Mouse (Mus musculus) midbrain, embryonic 11.5 days (tissue): ENCODE results near the gene Ralgapb. TPM values are rescaled to one million over a fixed set of nuclear protein-coding genes. Genes with fewer than 3 reads are reported as not detected.

ENCODE experiments used
- ATAC-seq: fragments of 200-750 bp; cut with Nextera tagmentation; 2 replicates; pipeline ENCODE4 v1.8.0; 2017; ENCODE audit warnings: moderate TSS enrichment, moderate library complexity; ENCODE audit not compliant: low FRiP score
- DNase-seq: peaks from one replicate; pipeline ENCODE4 v3.0.0; 2015; ENCODE audit warnings: low spot score; ENCODE audit errors: missing footprints
- H3K27ac ChIP-seq: fragments of 300-500 bp; sonication (generic); 2 replicates; pipeline ENCODE4 v1.5.1; 2014; ENCODE audit warnings: low read depth, low read length
- H3K27me3 ChIP-seq: fragments of 300-500 bp; sonication (generic); 2 replicates; pipeline ENCODE4 v1.6.1; 2014; ENCODE audit warnings: mild to moderate bottlenecking, low read length, moderate library complexity, mixed read lengths; ENCODE audit not compliant: control insufficient read depth, insufficient read depth
- H3K36me3 ChIP-seq: fragments of 300-500 bp; sonication (generic); 2 replicates; pipeline ENCODE4 v1.6.1; 2014; ENCODE audit warnings: mild to moderate bottlenecking, low read length, moderate library complexity, mixed read lengths; ENCODE audit not compliant: control insufficient read depth, insufficient read depth
- H3K4me1 ChIP-seq: fragments of 300-500 bp; sonication (generic); 2 replicates; pipeline ENCODE4 v1.6.1; 2014; ENCODE audit warnings: low read length; ENCODE audit not compliant: control insufficient read depth, insufficient read depth
- H3K4me2 ChIP-seq: fragments of 300-500 bp; sonication (generic); 2 replicates; pipeline ENCODE4 v1.6.1; 2014; ENCODE audit warnings: mild to moderate bottlenecking, moderate library complexity
- H3K4me3 ChIP-seq: fragments of 300-500 bp; sonication (generic); 2 replicates; pipeline ENCODE4 v1.5.1; 2014; ENCODE audit warnings: low read depth, low read length
- H3K9ac ChIP-seq: fragments of 300-500 bp; sonication (generic); 2 replicates; pipeline ENCODE4 v1.6.1; 2014; ENCODE audit warnings: low read length
- H3K9me3 ChIP-seq: fragments of 300-500 bp; sonication (generic); 2 replicates; pipeline ENCODE4 v1.6.1; 2016; ENCODE audit warnings: low read length; ENCODE audit not compliant: control insufficient read depth
- WGBS: fragments of 180-500 bp; shearing (Covaris S2); extraction: QIAGEN DNeasy Blood & Tissue Kit; methylation state at CpG from one replicate; pipeline ENCODE4 v1.1.7; 2014; 5-methylcytosine and 5-hydroxymethylcytosine counted together
- polyA plus RNA-seq: library from polyadenylated mRNA; unstranded; fragments of >200 nt; fragmentation: Nextera tagmentation; extraction: Ambion mirVana; gene quantifications from 2 replicates; pipeline ENCODE4 v1.2.1, GENCODE M21; 2014

Gene Ralgapb
- polyA plus RNA-seq, 1 experiment from 2014 or later: 20.1 TPM

- Histone ChIP-seq H3K4me2 (no peak overlapping the region), H3K27me3 (no peaks in the 10 kb centered on the region), H3K9ac (peak overlapping the region; percentile 6; the same call in 1 of the 2 replicates), H3K4me3 (no peak overlapping the region), H3K36me3 (no peaks in the 10 kb centered on the region), H3K27ac (no peak overlapping the region), H3K9me3 (no peaks in the 10 kb centered on the region), H3K4me1 (no peaks in the 10 kb centered on the region)
- peak; percentile 100 for DNase-seq
- ATAC-seq: peak; percentile 79
- WGBS: 4% methylated on average over 17 of the region's 17 CpGs
Measured at GRCm38 (mm10) chr2:158546751-158547150, 137.1 kb downstream of the Ralgapb start.

Other genes with a start within 250 kb of the Ralgapb start
- 0.92 and 0.94 TPM in 2 replicates for gene D630003M21Rik, start 180.6 kb upstream of the Ralgapb start, polyA plus RNA-seq
- gene Bpi, start 151.8 kb upstream of the Ralgapb start, polyA plus RNA-seq: not detected in 2 replicates
- gene Lbp, start 103.4 kb upstream of the Ralgapb start, polyA plus RNA-seq: 2.3 and 2.8 TPM in 2 replicates
- 19.8 and 24.1 TPM in 2 replicates for gene Snhg11, start 34.2 kb upstream of the Ralgapb start, polyA plus RNA-seq
- gene Adig, start 92.8 kb downstream of the Ralgapb start, polyA plus RNA-seq: not detected in 2 replicates
- gene Arhgap40, start 102.9 kb downstream of the Ralgapb start, polyA plus RNA-seq: 0.30 and 0.40 TPM in 2 replicates
- 1.9 and 2.3 TPM in 2 replicates for gene Slc32a1, start 200.9 kb downstream of the Ralgapb start, polyA plus RNA-seq
- gene Actr5, start 215.0 kb downstream of the Ralgapb start, polyA plus RNA-seq: 15.3 and 16.0 TPM in 2 replicates